Mouse (Mus musculus) heart, adult 2 months (tissue): ENCODE measurements around the gene Nfkbie.
A peak's percentile ranks its signal among the peaks of the same experiment; 100 is the strongest.

Experiments used
- CTCF ChIP-seq: fragments of 200-600 bp; IDR thresholded peaks from 2 replicates; pipeline ENCODE4 v1.8.1; 2022; ENCODE audit warnings: antibody characterized with exemption, mild to moderate bottlenecking, moderate library complexity
- POLR2A ChIP-seq: fragments of 200-500 bp; IDR thresholded peaks from 2 replicates; pipeline ENCODE4 v1.6.1; 2011; ENCODE audit warnings: mild to moderate bottlenecking, low read depth, low read length, control low read depth; ENCODE audit not compliant: insufficient read depth

GRCm38 (mm10) chr17:45516488-45516887, 39.0 kb upstream of the Nfkbie start:
- TF ChIP-seq CTCF = peak; percentile 96
- TF ChIP-seq POLR2A = no peak
